Mouse (Mus musculus) midbrain, embryonic 16.5 days (tissue): ENCODE data around the gene Ing2. TPM values are rescaled to one million over a fixed set of nuclear protein-coding genes. Genes with fewer than 3 reads are reported as not detected.

Experiments used
- ATAC-seq: fragments of 200-750 bp; cut with Nextera tagmentation; 2 replicates; pipeline ENCODE4 v1.8.0; 2017; ENCODE audit warnings: moderate TSS enrichment
- H3K27ac ChIP-seq: fragments of 300-500 bp; sonication (generic); 2 replicates; pipeline ENCODE4 v1.5.1; 2014; ENCODE audit warnings: mild to moderate bottlenecking, low read length, mixed read lengths
- H3K27me3 ChIP-seq: fragments of 300-500 bp; sonication (generic); 2 replicates; pipeline ENCODE4 v1.6.1; 2014; ENCODE audit warnings: low read depth, low read length, mixed read lengths; ENCODE audit not compliant: control insufficient read depth, insufficient read depth
- H3K36me3 ChIP-seq: fragments of 300-500 bp; sonication (generic); 2 replicates; pipeline ENCODE4 v1.6.1; 2014; ENCODE audit warnings: mild to moderate bottlenecking, low read length, moderate library complexity, mixed read lengths; ENCODE audit not compliant: control insufficient read depth, insufficient read depth
- H3K4me1 ChIP-seq: fragments of 300-500 bp; sonication (generic); 2 replicates; pipeline ENCODE4 v1.6.1; 2014; ENCODE audit warnings: mild to moderate bottlenecking, low read length, mixed read lengths; ENCODE audit not compliant: control insufficient read depth, insufficient read depth
- H3K4me2 ChIP-seq: fragments of 300-500 bp; sonication (generic); 2 replicates; pipeline ENCODE4 v1.6.1; 2014; ENCODE audit warnings: mild to moderate bottlenecking, low read length, mixed read lengths
- H3K4me3 ChIP-seq: fragments of 300-500 bp; sonication (generic); 2 replicates; pipeline ENCODE4 v1.5.1; 2014; ENCODE audit warnings: low read depth, mild to moderate bottlenecking, low read length, moderate library complexity, mixed read lengths
- H3K9ac ChIP-seq: fragments of 300-500 bp; sonication (generic); 2 replicates; pipeline ENCODE4 v1.6.1; 2014; ENCODE audit warnings: low read depth, low read length, mixed read lengths
- H3K9me3 ChIP-seq: fragments of 300-500 bp; sonication (generic); replicated peaks from 2 replicates; pipeline ENCODE4 v1.6.1; 2014; ENCODE audit warnings: mild to moderate bottlenecking, low read length, mixed read lengths; ENCODE audit not compliant: control insufficient read depth, poor library complexity, severe bottlenecking
- WGBS: fragments of 180-500 bp; shearing (Covaris S2); extraction: QIAGEN DNeasy Blood & Tissue Kit; methylation state at CpG from one replicate; pipeline ENCODE4 v1.1.7; 2014; 5-methylcytosine and 5-hydroxymethylcytosine counted together
- polyA plus RNA-seq: library from polyadenylated mRNA; unstranded; fragments of >200 nt; fragmentation: Nextera tagmentation; extraction: Ambion mirVana; gene quantifications from 2 replicates; pipeline ENCODE4 v1.2.1, GENCODE M21; 2015

Ing2 gene
- polyA plus RNA-seq = 5.2 and 5.3 TPM in 2 replicates

- Histone ChIP-seq H3K27me3 (no peaks in the 10 kb centered on the region), H3K4me3 (peak within 1 kb of the TSS; percentile 95), H3K27ac (peak within 1 kb of the TSS; percentile 95), H3K4me1 (peaks cover 12% of the 10 kb centered on the region), H3K36me3 (no peaks in the 10 kb centered on the region), H3K9ac (peak within 1 kb of the TSS; percentile 90), H3K4me2 (peak within 1 kb of the TSS; percentile 77), H3K9me3 (no peaks in the 10 kb centered on the region)
- ATAC-seq = peak; percentile 93
- under 1% methylated on average over 79 of the region's 106 CpGs for WGBS
Measured at GRCm38 (mm10) chr8:47674777-47675710, at the start of gene Ing2. Ing2 (minus strand) TSS chr8:47675556.

- WGBS = 81% methylated on average over 4 of the region's 4 CpGs
- Histone ChIP-seq H3K4me1 (no peaks in the 10 kb centered on the region), H3K4me2 (no peak overlapping the region), H3K36me3 (no peaks in the 10 kb centered on the region), H3K4me3 (no peak overlapping the region), H3K27me3 (no peaks in the 10 kb centered on the region), H3K9me3 (no peaks in the 10 kb centered on the region), H3K27ac (no peak overlapping the region), H3K9ac (no peak overlapping the region)
- ATAC-seq = no peak
Measured at GRCm38 (mm10) chr8:47721609-47722008, 46.3 kb upstream of the Ing2 start.

GRCm38 (mm10) chr8:47718641-47719040 is 43.3 kb upstream of the Ing2 start:
- H3K9ac ChIP-seq = no peak overlapping the region
- 31% methylated on average over 11 of the region's 11 CpGs for WGBS
- H3K4me3 ChIP-seq = no peak overlapping the region
- no peaks in the 10 kb centered on the region; the same call in 1 of the 2 replicates for H3K4me1 ChIP-seq
- no peak overlapping the region for H3K27ac ChIP-seq
- H3K36me3 ChIP-seq = no peaks in the 10 kb centered on the region
- no peaks in the 10 kb centered on the region for H3K9me3 ChIP-seq
- H3K27me3 ChIP-seq = no peaks in the 10 kb centered on the region
- H3K4me2 ChIP-seq = no peak overlapping the region
- no peak for ATAC-seq

- under 1% methylated on average over 88 of the region's 114 CpGs for WGBS
- H3K9me3 ChIP-seq = no peaks in the 10 kb centered on the region
Measured at GRCm38 (mm10) chr8:47713761-47714745, 38.7 kb upstream of the Ing2 start, which contains the start of gene Cdkn2aip. Cdkn2aip (minus strand) TSS chr8:47713932.

GRCm38 (mm10) chr8:47713171-47713663 is 37.9 kb upstream of the Ing2 start:
- H3K27me3 ChIP-seq = no peaks in the 10 kb centered on the region
- H3K4me2 ChIP-seq = peak overlapping the region; percentile 61
- H3K4me1 ChIP-seq = peaks cover 21% of the 10 kb centered on the region
- peak overlapping the region; percentile 95 for H3K9ac ChIP-seq
- H3K27ac ChIP-seq = peak overlapping the region; percentile 94
- 0% methylated on average over 44 of the region's 44 CpGs for WGBS
- peak overlapping the region; percentile 99 for H3K4me3 ChIP-seq
- H3K9me3 ChIP-seq = no peaks in the 10 kb centered on the region
- H3K36me3 ChIP-seq = peaks cover 18% of the 10 kb centered on the region
- peak; percentile 63 for ATAC-seq

More at GRCm38 (mm10) chr8:47713761-47714745, 38.7 kb upstream of the Ing2 start, which contains the start of gene Cdkn2aip:
- Histone ChIP-seq H3K36me3 (peaks cover 14% of the 10 kb centered on the region), H3K27me3 (no peaks in the 10 kb centered on the region), H3K4me2 (peak within 1 kb of the TSS; percentile 61), H3K27ac (peak within 1 kb of the TSS; percentile 94), H3K4me3 (peak within 1 kb of the TSS; percentile 99), H3K4me1 (peaks cover 19% of the 10 kb centered on the region), H3K9ac (peak within 1 kb of the TSS; percentile 95)
- peak; percentile 94 for ATAC-seq

- Histone ChIP-seq H3K4me2 (no peak overlapping the region), H3K9ac (no peak overlapping the region), H3K4me3 (no peak overlapping the region), H3K9me3 (no peaks in the 10 kb centered on the region), H3K4me1 (peaks cover 21% of the 10 kb centered on the region), H3K27ac (no peak overlapping the region), H3K27me3 (no peaks in the 10 kb centered on the region), H3K36me3 (peaks cover 30% of the 10 kb centered on the region)
- WGBS = 82% methylated on average over 5 of the region's 5 CpGs
- no peak for ATAC-seq
Measured at GRCm38 (mm10) chr8:47708106-47708505, 32.8 kb upstream of the Ing2 start.

GRCm38 (mm10) chr8:47706746-47707145 is 31.4 kb upstream of the Ing2 start:
- H3K4me3 ChIP-seq = no peak overlapping the region
- H3K4me2 ChIP-seq = no peak overlapping the region
- ATAC-seq = no peak
- WGBS = 98% methylated on average over 8 of the region's 8 CpGs
- H3K27me3 ChIP-seq = no peaks in the 10 kb centered on the region
- H3K9ac ChIP-seq = no peak overlapping the region
- no peak overlapping the region for H3K27ac ChIP-seq
- peaks cover 27% of the 10 kb centered on the region for H3K36me3 ChIP-seq
- no peaks in the 10 kb centered on the region for H3K9me3 ChIP-seq
- H3K4me1 ChIP-seq = peaks cover 12% of the 10 kb centered on the region; the same call in 1 of the 2 replicates

GRCm38 (mm10) chr8:47702333-47702732 is 27.0 kb upstream of the Ing2 start:
- 0 out of 2 replicates have a peak, but pooled peaks cover 6% of the 10 kb centered on the region for H3K36me3 ChIP-seq
- WGBS = 31% methylated on average over 1 of the region's 1 CpGs
- no peaks in the 10 kb centered on the region for H3K4me1 ChIP-seq
- no peak overlapping the region for H3K4me3 ChIP-seq
- no peaks in the 10 kb centered on the region for H3K27me3 ChIP-seq
- H3K27ac ChIP-seq = no peak overlapping the region
- ATAC-seq = no peak
- no peak overlapping the region for H3K4me2 ChIP-seq
- H3K9ac ChIP-seq = no peak overlapping the region
- no peaks in the 10 kb centered on the region for H3K9me3 ChIP-seq
